Mouse (Mus musculus) MEL (cell line): ENCODE measurements around the gene Srsf10. TPM values are rescaled to one million over a fixed set of nuclear protein-coding genes. Genes with fewer than 3 reads are reported as not detected.

ENCODE experiments used
- DNase-seq: peaks from one replicate; pipeline ENCODE4 v3.0.0; 2011; ENCODE audit warnings: low read depth, low spot score
- H3K27ac ChIP-seq: 2 replicates; pipeline ENCODE4 v1.5.1; 2012; ENCODE audit warnings: low read depth, mild to moderate bottlenecking, control low read depth, low read length, moderate library complexity; ENCODE audit not compliant: control insufficient read depth
- H3K27me3 ChIP-seq, 2 experiments: fragments of 150-350 bp in 1 of 2; sonication (generic) in 1 of 2; 2 replicates each; pipeline ENCODE4 v1.6.1; 2012; ENCODE audit warnings: low read length in 2 of 2, mild to moderate bottlenecking in 2 of 2, improper control_type of control experiment in 1 of 2, moderate library complexity in 1 of 2; ENCODE audit not compliant: insufficient read depth in 2 of 2, control insufficient read depth in 1 of 2
- H3K36me3 ChIP-seq, 2 experiments: 2 replicates each; pipeline ENCODE4 v1.6.1; 2012 to 2014; ENCODE audit warnings: low read length in 2 of 2, improper control_type of control experiment in 1 of 2, inconsistent platforms in 1 of 2, mild to moderate bottlenecking in 1 of 2; ENCODE audit not compliant: insufficient read depth in 2 of 2, control insufficient read depth in 1 of 2
- H3K4me1 ChIP-seq, 2 experiments: fragments of 150-350 bp in 1 of 2; sonication (generic) in 1 of 2; 2 replicates each; pipeline ENCODE4 v1.6.1; 2012; ENCODE audit warnings: low read length in 2 of 2, improper control_type of control experiment in 1 of 2, mild to moderate bottlenecking in 1 of 2; ENCODE audit not compliant: insufficient read depth in 2 of 2, control insufficient read depth in 1 of 2
- H3K4me3 ChIP-seq, 2 experiments: fragments of 150-350 bp in 1 of 2; sonication (generic) in 1 of 2; 2 replicates each; pipeline ENCODE4 v1.5.1; 2012; ENCODE audit warnings: low read depth in 2 of 2, low read length in 2 of 2, mild to moderate bottlenecking in 2 of 2, moderate library complexity in 2 of 2, control low read depth in 1 of 2, improper control_type of control experiment in 1 of 2; ENCODE audit not compliant: control insufficient read depth in 1 of 2, insufficient read depth in 1 of 2
- H3K79me2 ChIP-seq: 2 replicates; pipeline ENCODE4 v1.6.1; 2012; ENCODE audit warnings: mild to moderate bottlenecking, low read length, moderate library complexity; ENCODE audit not compliant: control insufficient read depth, poor library complexity, insufficient read depth
- H3K9ac ChIP-seq: 2 replicates; pipeline ENCODE4 v1.6.1; 2012; ENCODE audit warnings: low read depth, mild to moderate bottlenecking, control low read depth, low read length, moderate library complexity; ENCODE audit not compliant: control insufficient read depth, poor library complexity, severe bottlenecking
- H3K9me3 ChIP-seq: fragments of 150-350 bp; sonication (generic); replicated peaks from 2 replicates; pipeline ENCODE4 v1.6.1; 2012; ENCODE audit warnings: mild to moderate bottlenecking, low read length, improper control_type of control experiment, moderate library complexity; ENCODE audit not compliant: insufficient read depth
- BHLHE40 ChIP-seq: IDR thresholded peaks from 2 replicates; pipeline ENCODE4 v1.6.1; 2012; ENCODE audit warnings: low read depth, mild to moderate bottlenecking, inconsistent platforms, low read length, improper control_type of control experiment, borderline replicate concordance
- CHD1 ChIP-seq: IDR thresholded peaks from 2 replicates; pipeline ENCODE4 v1.6.1; 2012; ENCODE audit warnings: low read depth, mild to moderate bottlenecking, inconsistent platforms, low read length, improper control_type of control experiment
- CHD2 ChIP-seq: IDR thresholded peaks from 2 replicates; pipeline ENCODE4 v1.6.1; 2011; ENCODE audit warnings: low read length, improper control_type of control experiment
- CTCF ChIP-seq, 3 experiments: IDR thresholded peaks in 2 of 3; conservative IDR thresholded peaks in 1 of 3; 2 replicates each; pipeline ENCODE4 v1.5.1; 2011 to 2012; ENCODE audit warnings: low read length in 3 of 3, low read depth in 2 of 3, mild to moderate bottlenecking in 2 of 3, improper control_type of control experiment in 1 of 3, inconsistent platforms in 1 of 3, mixed read lengths in 1 of 3, moderate library complexity in 1 of 3; ENCODE audit not compliant: control insufficient read depth in 1 of 3, insufficient read depth in 1 of 3, poor library complexity in 1 of 3, severe bottlenecking in 1 of 3
- E2F4 ChIP-seq: IDR thresholded peaks from 2 replicates; pipeline ENCODE4 v1.6.1; 2011; ENCODE audit warnings: low read depth, low read length, improper control_type of control experiment, borderline replicate concordance
- ELF1 ChIP-seq: IDR thresholded peaks from 2 replicates; pipeline ENCODE4 v1.6.1; 2014; ENCODE audit warnings: low read depth, mild to moderate bottlenecking, inconsistent platforms, low read length, improper control_type of control experiment, moderate library complexity
- EP300 ChIP-seq, 2 experiments: IDR thresholded peaks; 2 replicates each; pipeline ENCODE4 v1.6.1; 2011; ENCODE audit warnings: improper control_type of control experiment in 2 of 2, low read length in 2 of 2, low read depth in 1 of 2, mild to moderate bottlenecking in 1 of 2
- ETS1 ChIP-seq: IDR thresholded peaks from 2 replicates; pipeline ENCODE4 v1.6.1; 2012; ENCODE audit warnings: low read depth, mild to moderate bottlenecking, inconsistent platforms, low read length, improper control_type of control experiment, moderate library complexity
- GATA1 ChIP-seq: IDR thresholded peaks from 2 replicates; pipeline ENCODE4 v1.6.1; 2011; ENCODE audit warnings: low read depth, low read length, improper control_type of control experiment
- HCFC1 ChIP-seq: IDR thresholded peaks from 2 replicates; pipeline ENCODE4 v1.6.1; 2012; ENCODE audit warnings: low read depth, mild to moderate bottlenecking, inconsistent platforms, low read length, improper control_type of control experiment, moderate library complexity
- KAT2A ChIP-seq: conservative IDR thresholded peaks from 2 replicates; pipeline ENCODE4 v1.6.1; 2012; ENCODE audit warnings: low read depth, low read length, improper control_type of control experiment, inconsistent platforms
- MAFK ChIP-seq: IDR thresholded peaks from 2 replicates; pipeline ENCODE4 v1.6.1; 2011; ENCODE audit warnings: low read depth, mild to moderate bottlenecking, low read length, improper control_type of control experiment, borderline replicate concordance
- MAX ChIP-seq: IDR thresholded peaks from 2 replicates; pipeline ENCODE4 v1.6.1; 2011; ENCODE audit warnings: low read length, improper control_type of control experiment
- MAZ ChIP-seq: IDR thresholded peaks from 2 replicates; pipeline ENCODE4 v1.6.1; 2012; ENCODE audit warnings: low read depth, mild to moderate bottlenecking, inconsistent platforms, low read length, improper control_type of control experiment
- MEF2A ChIP-seq: IDR thresholded peaks from 2 replicates; pipeline ENCODE4 v1.6.1; 2014; ENCODE audit warnings: low read depth, mild to moderate bottlenecking, inconsistent platforms, low read length, improper control_type of control experiment; ENCODE audit not compliant: poor library complexity, insufficient replicate concordance, severe bottlenecking; ENCODE audit errors: extremely low read depth
- MXI1 ChIP-seq: IDR thresholded peaks from 2 replicates; pipeline ENCODE4 v1.6.1; 2011; ENCODE audit warnings: mild to moderate bottlenecking, low read depth, low read length, improper control_type of control experiment
- MYC ChIP-seq: IDR thresholded peaks from 2 replicates; pipeline ENCODE4 v1.6.1; 2011; ENCODE audit warnings: low read depth, mild to moderate bottlenecking, low read length, improper control_type of control experiment, moderate library complexity
- POLR2A ChIP-seq, 2 experiments: IDR thresholded peaks; 2 replicates each; pipeline ENCODE4 v1.6.1; 2011 to 2012; ENCODE audit warnings: low read length in 2 of 2, mild to moderate bottlenecking in 2 of 2, control low read depth in 1 of 2, improper control_type of control experiment in 1 of 2, low read depth in 1 of 2, moderate library complexity in 1 of 2; ENCODE audit not compliant: control insufficient read depth in 1 of 2, insufficient read depth in 1 of 2, poor library complexity in 1 of 2
- POLR2AphosphoS2 ChIP-seq: IDR thresholded peaks from 2 replicates; pipeline ENCODE4 v1.6.1; 2011; ENCODE audit warnings: low read length, improper control_type of control experiment
- POLR2AphosphoS5 ChIP-seq: IDR thresholded peaks from 2 replicates; pipeline ENCODE4 v1.6.1; 2012; ENCODE audit warnings: low read depth, borderline replicate concordance, mild to moderate bottlenecking, inconsistent platforms, low read length, moderate library complexity, mixed read lengths
- RAD21 ChIP-seq: IDR thresholded peaks from 2 replicates; pipeline ENCODE4 v1.6.1; 2011; ENCODE audit warnings: mild to moderate bottlenecking, low read depth, low read length, improper control_type of control experiment
- RCOR1 ChIP-seq: IDR thresholded peaks from 2 replicates; pipeline ENCODE4 v1.6.1; 2012; ENCODE audit warnings: low read depth, mild to moderate bottlenecking, inconsistent platforms, low read length, improper control_type of control experiment
- SIN3A ChIP-seq: IDR thresholded peaks from 2 replicates; pipeline ENCODE4 v1.6.1; 2012; ENCODE audit warnings: low read length, improper control_type of control experiment, inconsistent platforms
- SMC3 ChIP-seq: IDR thresholded peaks from 2 replicates; pipeline ENCODE4 v1.6.1; 2011; ENCODE audit warnings: low read depth, low read length, improper control_type of control experiment
- TAL1 ChIP-seq: IDR thresholded peaks from 2 replicates; pipeline ENCODE4 v1.6.1; 2012; ENCODE audit warnings: mild to moderate bottlenecking, inconsistent platforms, low read length, moderate library complexity, mixed read lengths
- TBP ChIP-seq: IDR thresholded peaks from 2 replicates; pipeline ENCODE4 v1.8.0; 2011; ENCODE audit warnings: low read depth, low read length, improper control_type of control experiment
- UBTF ChIP-seq: IDR thresholded peaks from 2 replicates; pipeline ENCODE4 v1.6.1; 2012; ENCODE audit warnings: low read depth, mild to moderate bottlenecking, inconsistent platforms, low read length, improper control_type of control experiment, moderate library complexity, borderline replicate concordance; ENCODE audit not compliant: insufficient read depth
- USF1 ChIP-seq: IDR thresholded peaks from 2 replicates; pipeline ENCODE4 v1.6.1; 2014; ENCODE audit warnings: low read depth, mild to moderate bottlenecking, inconsistent platforms, low read length, improper control_type of control experiment, moderate library complexity
- ZC3H11A ChIP-seq: IDR thresholded peaks from 2 replicates; pipeline ENCODE4 v1.6.1; 2012; ENCODE audit warnings: low read depth, mild to moderate bottlenecking, inconsistent platforms, low read length, improper control_type of control experiment
- ZKSCAN1 ChIP-seq: IDR thresholded peaks from 2 replicates; pipeline ENCODE4 v1.6.1; 2012; ENCODE audit warnings: low read depth, mild to moderate bottlenecking, inconsistent platforms, low read length, improper control_type of control experiment, moderate library complexity
- polyA plus RNA-seq, 2 experiments: library from polyadenylated mRNA; stranded (reverse) in 1 of 2; unstranded in 1 of 2; fragments of >175 nt in 1 of 2; fragments of >200 nt in 1 of 2; gene quantifications; 2 replicates each; pipeline versions ENCODE4 v1.2.1 to v1.2.4; 2012; ENCODE audit warnings: low replicate concordance in 2 of 2, low read depth in 1 of 2; ENCODE audit not compliant: insufficient read length in 2 of 2, insufficient read depth in 1 of 2, missing spikeins in 1 of 2
- total RNA-seq: library from RNA; depleted of rRNA; stranded (reverse); fragments of 300-350 nt; gene quantifications from 2 replicates; pipeline ENCODE4 v1.2.3, GENCODE M21; 2012

The Srsf10 gene
- total and polyA plus RNA-seq, 3 experiments, result 142 to 361 (median 222) TPM

DNA sequence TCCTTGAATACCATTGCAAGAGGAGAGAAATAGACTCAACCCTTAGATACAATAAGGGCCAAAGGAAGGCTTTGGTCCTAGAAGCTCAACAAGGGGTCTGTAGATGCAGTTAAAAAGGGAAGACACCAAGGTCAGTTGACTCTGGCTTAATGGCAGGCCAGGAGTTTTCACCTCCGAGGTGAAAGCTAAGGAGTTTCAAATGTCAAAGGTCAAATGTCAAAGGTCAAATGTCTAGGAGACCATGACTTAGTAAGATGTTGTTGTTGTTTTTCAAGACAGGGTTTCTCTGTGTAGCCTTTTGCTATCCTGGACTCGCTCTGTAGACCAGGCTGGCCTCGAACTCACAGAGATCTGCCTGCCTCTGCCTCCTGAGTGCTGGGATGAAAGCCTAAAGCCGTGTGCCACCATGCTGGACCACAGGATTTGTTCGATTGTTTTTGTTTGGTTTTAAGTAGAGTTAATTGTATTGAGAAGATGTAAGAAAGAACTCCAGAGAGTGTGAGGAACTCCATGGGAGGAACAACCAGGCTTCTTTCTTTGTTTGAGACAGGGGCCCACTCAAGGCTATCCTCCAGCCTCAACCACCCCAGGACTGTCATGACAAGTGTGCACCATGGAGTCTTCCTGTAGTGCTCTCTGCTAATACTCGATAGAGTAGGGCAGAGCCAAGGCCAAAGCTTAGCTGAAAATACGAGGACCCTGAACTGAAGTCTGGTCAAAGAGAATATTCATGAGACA, 33.8 kb downstream of the Srsf10 start:
- Histone ChIP-seq H3K27me3 (no peaks in the 10 kb centered on the region), H3K27ac (peak overlapping the region; percentile 24; the same call in 1 of the 2 replicates), H3K79me2 (no peaks in the 10 kb centered on the region), H3K36me3 (peaks cover 0 to 20% of the 10 kb centered on the region in 2 experiments; a peak in 2 of 4 replicates), H3K9ac (no peak overlapping the region; the same call in 1 of the 2 replicates), H3K9me3 (no peaks in the 10 kb centered on the region), H3K4me3 (no peak overlapping the region), H3K4me1 (peaks cover 3 to 27% of the 10 kb centered on the region in 2 experiments; a peak in 3 of 4 replicates)
- DNase-seq, result peak; percentile 18
- no peak for TF ChIP-seq MAFK
- no peak for TF ChIP-seq MXI1
- 0 out of 2 replicates have a peak, but pooled peaks have one; percentile 16 for TF ChIP-seq SIN3A
- TF ChIP-seq MAX, result no peak
- no peak for TF ChIP-seq UBTF
- no peak for TF ChIP-seq ZC3H11A
- TF ChIP-seq KAT2A, result no peak
- TF ChIP-seq CHD1, result no peak

DNA sequence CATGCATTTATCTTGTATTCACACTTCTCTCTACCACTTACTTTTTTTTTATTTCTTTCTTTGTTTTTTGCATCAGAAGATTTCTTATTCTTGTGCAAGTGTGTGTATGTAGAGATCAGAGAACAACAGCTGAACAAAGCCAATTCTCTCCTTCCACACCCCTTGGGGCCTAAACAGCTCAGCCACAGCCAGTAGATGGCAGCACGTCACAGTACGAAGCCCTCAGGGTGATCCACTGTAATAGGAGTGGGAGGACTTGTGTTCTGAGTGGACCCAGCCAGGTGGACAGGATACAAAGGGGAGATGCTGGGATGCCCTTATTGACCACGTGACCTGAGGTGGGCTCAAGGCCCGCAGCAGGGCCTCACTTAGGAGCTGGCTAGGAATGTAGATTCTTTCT, 34.3 kb downstream of the Srsf10 start:
- Histone ChIP-seq H3K36me3 (peaks cover 0 to 21% of the 10 kb centered on the region in 2 experiments; a peak in 2 of 4 replicates), H3K79me2 (no peaks in the 10 kb centered on the region), H3K27me3 (no peaks in the 10 kb centered on the region), H3K27ac (no peak overlapping the region), H3K9ac (no peak overlapping the region), H3K4me3 (no peak overlapping the region), H3K9me3 (no peaks in the 10 kb centered on the region), H3K4me1 (peaks cover 4 to 29% of the 10 kb centered on the region in 2 experiments)
- DNase-seq, result peak; percentile 83
- TF ChIP-seq ETS1, result no peak
- TF ChIP-seq BHLHE40, result no peak
- TF ChIP-seq ELF1, result no peak
- no peak for TF ChIP-seq HCFC1
- TF ChIP-seq MXI1, result no peak
- peak; percentile 86 for TF ChIP-seq ZC3H11A
- TF ChIP-seq MAZ, result no peak
- no peak for TF ChIP-seq CHD2
- peak; percentile 78 to 96 (median 93) for TF ChIP-seq CTCF (IDR thresholded peaks at IDR 0.05 in 2 of 3, conservative IDR thresholded peaks at IDR 0.05 in 1 of 3; ENCODE audit: control insufficient read depth in 1 of 3, insufficient read depth in 1 of 3, low read depth in 2 of 3, low read length in 3 of 3, poor library complexity in 1 of 3, severe bottlenecking in 1 of 3)
- TF ChIP-seq SIN3A, result 0 out of 2 replicates have a peak, but pooled peaks have one; percentile 30
- no peak for TF ChIP-seq UBTF
- TF ChIP-seq TBP, result no peak
- TF ChIP-seq E2F4, result no peak
- no peak for TF ChIP-seq TAL1
- no peak for TF ChIP-seq ZKSCAN1
- TF ChIP-seq MYC, result no peak
- no peak for TF ChIP-seq GATA1
- TF ChIP-seq SMC3, result peak; percentile 94
- no peak for TF ChIP-seq MEF2A
- TF ChIP-seq POLR2AphosphoS2, result no peak
- TF ChIP-seq POLR2A (IDR thresholded peaks at IDR 0.05; ENCODE audit: control insufficient read depth in 1 of 2, insufficient read depth in 1 of 2, low read depth in 1 of 2, low read length in 2 of 2, poor library complexity in 1 of 2), result no peak
- TF ChIP-seq RCOR1, result no peak
- TF ChIP-seq CHD1, result no peak
- no peak for TF ChIP-seq EP300 (IDR thresholded peaks at IDR 0.05; ENCODE audit: low read depth in 1 of 2, low read length in 2 of 2)
- peak; percentile 35 for TF ChIP-seq USF1
- no peak for TF ChIP-seq POLR2AphosphoS5
- peak; percentile 91 for TF ChIP-seq RAD21
